Mouse (Mus musculus): ENCODE measurements at regions not wholly inside any gene's neighbourhood (a gene's known extent, or its start where the extent isn't known, plus 50 kb on each side); places are given as distances from the start of the nearest gene placed in this dataset.

GRCm38 (mm10) chr11:117036977-117037376, 78.0 kb upstream of the Sec14l1 start:
- no peak overlapping the region for H3K9ac ChIP-seq
- ATAC-seq (ENCODE audit: low FRiP score, low read depth), result no peak
- H3K4me3 ChIP-seq, result no peak overlapping the region
- H3K9me3 ChIP-seq, result no peaks in the 10 kb centered on the region
- no peak overlapping the region for H3K4me2 ChIP-seq (replicated peaks)
- H3K27ac ChIP-seq, result no peak overlapping the region
- H3K4me1 ChIP-seq, result peaks cover 37% of the 10 kb centered on the region
- no peaks in the 10 kb centered on the region for H3K36me3 ChIP-seq
- no peaks in the 10 kb centered on the region for H3K27me3 ChIP-seq (replicated peaks)
- 69% methylated on average over 7 of the region's 7 CpGs for WGBS

DNA sequence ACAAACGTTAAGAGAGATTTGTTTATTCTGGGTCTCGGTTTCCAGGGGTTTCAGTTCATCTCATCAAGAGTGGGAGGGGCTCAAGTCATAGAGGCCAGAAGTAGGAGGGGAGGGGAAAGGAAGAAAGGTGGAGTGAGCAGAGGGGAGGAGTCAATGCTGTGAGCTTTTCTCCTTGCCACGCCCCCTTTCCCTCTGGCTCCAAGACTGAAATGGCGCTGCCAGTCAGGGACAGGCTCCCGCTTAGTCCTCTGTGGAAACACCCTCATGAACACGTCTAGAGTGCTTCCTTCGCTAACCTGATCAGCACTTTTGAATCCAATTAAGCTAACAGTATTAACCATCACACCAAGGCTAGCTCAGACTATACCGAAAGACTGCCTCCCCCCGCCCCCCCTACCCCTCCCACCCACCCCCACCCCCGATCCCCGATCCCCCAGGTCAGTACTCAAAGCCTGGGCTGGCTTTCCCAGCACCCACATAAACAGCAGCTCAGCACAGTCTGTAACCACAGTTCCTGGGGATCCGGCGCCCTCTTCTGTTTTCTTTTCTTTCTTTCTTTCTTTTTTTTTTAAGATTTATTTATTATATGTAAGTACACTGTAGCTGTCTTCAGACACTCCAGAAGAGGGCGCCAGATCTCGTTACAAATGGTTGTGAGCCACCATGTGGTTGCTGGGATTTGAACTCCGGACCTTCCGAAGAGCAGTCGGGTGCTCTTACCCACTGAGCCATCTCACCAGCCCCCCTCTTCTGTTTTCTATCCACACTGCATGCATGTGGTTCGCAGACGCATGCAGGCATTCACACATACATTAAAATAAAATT, 76.5 kb upstream of the Sec14l1 start:
- H3K4me2 ChIP-seq (replicated peaks), result no peak overlapping the region
- 0 out of 2 replicates have a peak, but pooled peaks cover 4% of the 10 kb centered on the region for H3K27me3 ChIP-seq (replicated peaks)
- no peak for ATAC-seq (ENCODE audit: low FRiP score, low read depth)
- H3K4me3 ChIP-seq, result no peak overlapping the region
- no peak overlapping the region for H3K9ac ChIP-seq
- no peaks in the 10 kb centered on the region for H3K36me3 ChIP-seq
- no peaks in the 10 kb centered on the region for H3K9me3 ChIP-seq
- no peak overlapping the region for H3K27ac ChIP-seq
- WGBS, result 43% methylated on average over 20 of the region's 20 CpGs
- peaks cover 42% of the 10 kb centered on the region for H3K4me1 ChIP-seq

DNA sequence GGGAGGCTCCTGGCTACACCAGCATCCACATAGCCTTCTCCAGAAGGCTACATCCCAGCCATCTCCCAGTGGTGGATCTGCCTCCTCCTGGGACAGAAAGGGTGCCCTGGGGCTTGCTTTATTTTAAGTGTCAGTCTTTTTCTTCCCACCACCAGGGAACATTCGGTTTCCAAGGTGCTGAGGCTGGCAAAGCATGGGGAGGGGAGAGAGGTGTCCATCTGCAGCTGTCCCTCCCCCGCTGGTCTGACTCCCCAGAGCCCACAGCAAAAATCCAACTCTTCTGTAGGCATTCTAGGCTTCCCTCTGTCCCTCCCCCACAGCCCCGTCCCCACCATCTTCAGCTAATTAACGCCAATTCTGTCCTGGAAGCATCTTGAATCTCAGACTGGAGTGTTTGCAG, 74.1 kb upstream of the Sec14l1 start:
- no peak for ATAC-seq (ENCODE audit: low FRiP score, low read depth)
- Histone ChIP-seq H3K4me3 (no peak overlapping the region), H3K36me3 (no peaks in the 10 kb centered on the region), H3K9ac (no peak overlapping the region), H3K4me1 (peaks cover 37% of the 10 kb centered on the region), H3K27me3 (replicated peaks) (0 out of 2 replicates have a peak, but pooled peaks cover 4% of the 10 kb centered on the region), H3K4me2 (replicated peaks) (no peak overlapping the region), H3K9me3 (no peaks in the 10 kb centered on the region), H3K27ac (no peak overlapping the region)
- WGBS, result 14% methylated on average over 4 of the region's 4 CpGs

- no peak for ATAC-seq (ENCODE audit: low FRiP score, low read depth)
- no peak overlapping the region for H3K27ac ChIP-seq
- 87% methylated on average over 5 of the region's 5 CpGs for WGBS
Measured at GRCm38 (mm10) chr11:117042336-117042735, 72.6 kb upstream of the Sec14l1 start.

DNA sequence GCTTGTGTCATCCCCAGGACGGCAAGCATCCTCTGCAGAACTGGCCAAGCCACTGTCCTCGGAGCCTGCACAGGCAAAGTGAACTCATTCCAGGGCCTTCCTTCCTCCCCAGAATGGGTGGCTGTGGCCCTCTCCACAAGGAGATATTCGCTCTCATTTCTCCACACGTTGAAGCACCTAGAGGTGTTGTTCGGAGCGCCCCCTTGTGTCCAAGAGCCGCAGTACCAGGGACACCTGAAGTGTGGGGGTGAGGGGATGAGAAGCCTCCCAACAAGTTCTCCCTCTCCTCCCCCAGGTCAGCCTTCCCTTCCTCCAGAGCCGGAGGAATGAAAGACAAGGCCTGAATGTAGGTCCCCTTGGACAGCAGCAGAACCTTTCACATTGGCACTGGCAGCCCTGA, 71.4 kb upstream of the Sec14l1 start:
- Histone ChIP-seq H3K9me3 (no peaks in the 10 kb centered on the region), H3K27me3 (replicated peaks) (0 out of 2 replicates have a peak, but pooled peaks cover 4% of the 10 kb centered on the region), H3K27ac (no peak overlapping the region), H3K4me1 (peaks cover 36% of the 10 kb centered on the region), H3K4me3 (no peak overlapping the region), H3K36me3 (no peaks in the 10 kb centered on the region), H3K4me2 (replicated peaks) (no peak overlapping the region), H3K9ac (no peak overlapping the region)
- 13% methylated on average over 8 of the region's 8 CpGs for WGBS
- ATAC-seq (ENCODE audit: low FRiP score, low read depth), result no peak

More at GRCm38 (mm10) chr11:117042336-117042735, 72.6 kb upstream of the Sec14l1 start:
- Histone ChIP-seq H3K36me3 (no peaks in the 10 kb centered on the region), H3K27me3 (replicated peaks) (0 out of 2 replicates have a peak, but pooled peaks cover 4% of the 10 kb centered on the region), H3K4me1 (peaks cover 37% of the 10 kb centered on the region), H3K4me2 (replicated peaks) (no peak overlapping the region), H3K9me3 (no peaks in the 10 kb centered on the region), H3K4me3 (no peak overlapping the region), H3K9ac (0 out of 2 replicates have a peak overlapping the region, but pooled peaks have one; percentile 8)

DNA sequence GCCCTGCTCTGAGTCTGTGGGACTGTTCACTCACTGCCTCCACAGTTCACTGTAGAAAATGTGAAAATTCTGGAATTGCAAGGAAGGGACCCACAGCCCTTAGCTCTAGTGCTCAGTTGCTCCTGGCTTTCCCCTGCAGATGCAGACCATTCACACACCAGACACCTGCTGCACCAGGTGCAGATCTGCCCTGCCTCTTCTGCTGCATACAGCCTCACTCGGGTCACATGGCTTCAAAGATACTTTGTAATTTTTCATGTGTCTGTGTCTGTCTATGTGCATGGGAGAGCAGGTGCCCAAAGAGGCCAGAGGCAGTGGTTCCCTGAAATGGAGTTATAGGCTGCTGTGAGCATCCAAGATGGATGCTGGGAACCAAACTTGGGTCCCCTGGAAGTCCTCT, 70.2 kb upstream of the Sec14l1 start:
- Histone ChIP-seq H3K27me3 (replicated peaks) (0 out of 2 replicates have a peak, but pooled peaks cover 4% of the 10 kb centered on the region), H3K27ac (no peak overlapping the region), H3K9me3 (0 out of 2 replicates have a peak, but pooled peaks cover 5% of the 10 kb centered on the region), H3K4me2 (replicated peaks) (no peak overlapping the region), H3K9ac (no peak overlapping the region), H3K4me3 (no peak overlapping the region), H3K36me3 (no peaks in the 10 kb centered on the region), H3K4me1 (peaks cover 35% of the 10 kb centered on the region)
- WGBS, result 83% methylated on average over 1 of the region's 1 CpGs
- ATAC-seq (ENCODE audit: low FRiP score, low read depth), result no peak

- Histone ChIP-seq H3K9ac (no peak overlapping the region), H3K4me3 (no peak overlapping the region), H3K9me3 (0 out of 2 replicates have a peak, but pooled peaks cover 5% of the 10 kb centered on the region), H3K4me1 (peaks cover 24% of the 10 kb centered on the region), H3K27ac (peak overlapping the region; percentile 57), H3K36me3 (no peaks in the 10 kb centered on the region), H3K4me2 (replicated peaks) (no peak overlapping the region), H3K27me3 (replicated peaks) (0 out of 2 replicates have a peak, but pooled peaks cover 4% of the 10 kb centered on the region)
- 94% methylated on average over 5 of the region's 5 CpGs for WGBS
- ATAC-seq (ENCODE audit: low FRiP score, low read depth), result no peak
Measured at GRCm38 (mm10) chr11:117046636-117047035, 68.3 kb upstream of the Sec14l1 start.

GRCm38 (mm10) chr11:117047172-117047950, 67.6 kb upstream of the Sec14l1 start:
- 0 out of 2 replicates have a peak, but pooled peaks cover 4% of the 10 kb centered on the region for H3K27me3 ChIP-seq (replicated peaks)
- peaks cover 5% of the 10 kb centered on the region; the same call in 1 of the 2 replicates for H3K9me3 ChIP-seq
- ATAC-seq (ENCODE audit: low FRiP score, low read depth), result peak; percentile 83
- H3K27ac ChIP-seq, result peak overlapping the region; percentile 57
- peak overlapping the region; percentile 5; the same call in 1 of the 2 replicates for H3K4me2 ChIP-seq (replicated peaks)
- peaks cover 24% of the 10 kb centered on the region for H3K4me1 ChIP-seq
- no peak overlapping the region for H3K4me3 ChIP-seq
- no peaks in the 10 kb centered on the region for H3K36me3 ChIP-seq
- WGBS, result 17% methylated on average over 22 of the region's 22 CpGs
- no peak overlapping the region for H3K9ac ChIP-seq

- Histone ChIP-seq H3K36me3 (no peaks in the 10 kb centered on the region), H3K4me2 (replicated peaks) (no peak overlapping the region), H3K4me3 (no peak overlapping the region), H3K4me1 (peaks cover 16% of the 10 kb centered on the region), H3K27me3 (replicated peaks) (no peaks in the 10 kb centered on the region), H3K9ac (no peak overlapping the region), H3K27ac (no peak overlapping the region), H3K9me3 (peaks cover 5% of the 10 kb centered on the region; the same call in 1 of the 2 replicates)
- WGBS, result 74% methylated on average over 3 of the region's 3 CpGs
- no peak for ATAC-seq (ENCODE audit: low FRiP score, low read depth)
Measured at GRCm38 (mm10) chr11:117048911-117049310, 66.1 kb upstream of the Sec14l1 start.

DNA sequence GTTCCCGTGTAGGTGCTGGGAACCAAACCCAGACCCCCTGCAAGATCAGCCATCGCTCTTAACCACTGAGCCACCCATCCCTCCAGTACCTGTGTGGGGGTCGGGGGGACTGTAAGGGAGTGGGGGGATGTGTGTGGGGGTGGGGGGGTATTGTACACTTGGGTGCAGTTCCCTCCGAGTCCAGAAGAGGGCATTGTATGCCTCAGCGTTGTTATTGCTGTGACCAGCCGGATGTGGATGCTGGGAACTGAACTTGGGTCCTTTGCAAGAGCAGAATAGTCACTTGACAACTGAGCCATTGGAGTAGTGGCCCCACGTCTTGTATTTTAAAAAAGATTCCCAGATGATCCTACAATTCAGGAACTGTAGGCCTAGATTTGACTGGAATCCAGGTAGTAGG, 64.2 kb upstream of the Sec14l1 start:
- H3K36me3 ChIP-seq, result no peaks in the 10 kb centered on the region
- ATAC-seq (ENCODE audit: low FRiP score, low read depth), result no peak
- no peak overlapping the region for H3K9ac ChIP-seq
- no peak overlapping the region for H3K27ac ChIP-seq
- no peak overlapping the region for H3K4me2 ChIP-seq (replicated peaks)
- H3K4me3 ChIP-seq, result no peak overlapping the region
- H3K27me3 ChIP-seq (replicated peaks), result no peaks in the 10 kb centered on the region
- WGBS, result 84% methylated on average over 7 of the region's 7 CpGs
- H3K9me3 ChIP-seq, result peaks cover 5% of the 10 kb centered on the region; the same call in 1 of the 2 replicates
- peaks cover 16% of the 10 kb centered on the region for H3K4me1 ChIP-seq

- no peak overlapping the region for H3K27ac ChIP-seq
- WGBS, result 12% methylated on average over 9 of the region's 9 CpGs
- H3K4me2 ChIP-seq (replicated peaks), result no peak overlapping the region
- H3K9me3 ChIP-seq, result no peaks in the 10 kb centered on the region; the same call in 1 of the 2 replicates
- H3K4me1 ChIP-seq, result peaks cover 14% of the 10 kb centered on the region
- H3K9ac ChIP-seq, result no peak overlapping the region
- no peak overlapping the region for H3K4me3 ChIP-seq
- H3K27me3 ChIP-seq (replicated peaks), result no peaks in the 10 kb centered on the region
- ATAC-seq (ENCODE audit: low FRiP score, low read depth), result peak; percentile 46
- no peaks in the 10 kb centered on the region for H3K36me3 ChIP-seq
Measured at GRCm38 (mm10) chr11:117056958-117057357, 58.0 kb upstream of the Sec14l1 start.

DNA sequence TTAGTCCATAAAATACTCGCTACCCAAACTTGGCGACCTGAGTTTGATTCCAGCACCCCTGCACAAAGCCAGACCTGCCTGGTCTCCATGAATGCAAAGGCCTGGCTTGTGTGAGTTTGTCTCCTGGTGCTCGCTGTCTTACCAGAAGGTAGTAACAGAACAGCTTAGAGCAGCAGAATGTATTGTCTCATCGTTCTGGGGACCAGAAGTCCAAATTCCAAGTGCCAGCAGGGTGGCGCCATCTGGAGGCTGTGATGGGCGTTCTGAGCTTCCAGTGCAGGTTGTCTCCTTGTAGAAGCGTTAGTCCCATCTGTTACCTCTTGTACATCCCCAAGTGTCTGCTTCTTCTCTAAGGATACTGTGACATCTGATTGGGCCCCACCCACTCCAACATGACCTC, 57.5 kb upstream of the Sec14l1 start:
- Histone ChIP-seq H3K4me2 (replicated peaks) (no peak overlapping the region), H3K27me3 (replicated peaks) (no peaks in the 10 kb centered on the region), H3K4me1 (peaks cover 16% of the 10 kb centered on the region), H3K27ac (no peak overlapping the region), H3K9ac (no peak overlapping the region), H3K36me3 (no peaks in the 10 kb centered on the region), H3K4me3 (no peak overlapping the region), H3K9me3 (no peaks in the 10 kb centered on the region; the same call in 1 of the 2 replicates)
- WGBS, result 42% methylated on average over 7 of the region's 7 CpGs
- ATAC-seq (ENCODE audit: low FRiP score, low read depth), result peak; percentile 44; the same call in 1 of the 2 replicates
